Mouse (Mus musculus) heart, postnatal 25 days (tissue): ENCODE measurements around the gene 1700014D04Rik. TPM values are rescaled to one million over a fixed set of nuclear protein-coding genes. Genes with fewer than 3 reads are reported as not detected.

ENCODE experiments used
- DNase-seq: peaks from one replicate; pipeline ENCODE4 v3.0.0; 2022; ENCODE audit warnings: low spot score
- intact Hi-C: fragments of 180-260 bp; cut with DNase I; formaldehyde crosslinking; loops from one replicate; pipeline ENCODE4 v1.15.1; 2025
- total RNA-seq, 2 experiments: library from RNA; stranded (reverse); gene quantifications; 2 replicates each; pipeline ENCODE4 v1.2.3; 2021

The 1700014D04Rik gene
- total RNA-seq, 2 experiments from 2014 or later = not detected

- intact Hi-C loops = loop anchor here (5.0 kb wide), 1 partner anchor 33 kb away; no protein-coding TSS in a partner anchor
- DNase-seq = no peak
Observed at GRCm38 (mm10) chr13:59694008-59694407, 52.5 kb downstream of the 1700014D04Rik start, which contains the start of gene 4921517D22Rik. Gene 4921517D22Rik (minus strand): TSS chr13:59694108.

DNA sequence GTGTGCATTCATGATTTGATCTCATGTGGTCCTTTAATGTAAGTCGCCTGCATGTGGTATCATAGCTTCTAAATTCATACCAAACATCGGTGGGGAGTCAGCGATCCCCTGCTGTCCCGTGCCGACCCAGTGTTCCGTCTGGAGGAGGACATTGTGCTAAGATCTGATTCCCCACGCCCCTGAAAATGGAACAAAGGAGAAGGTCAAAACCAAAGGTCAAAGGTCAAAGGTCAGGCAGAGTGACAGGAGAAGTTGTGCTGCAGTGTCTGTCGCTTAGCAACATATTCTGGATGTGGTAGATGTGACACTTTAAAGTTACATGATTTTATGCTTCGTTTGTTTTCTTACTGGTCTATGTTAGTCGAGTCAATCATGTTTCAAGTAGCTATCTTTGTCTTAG, 55.1 kb downstream of the 1700014D04Rik start:
- no peak for DNase-seq
- intact Hi-C loops = loop anchor here (5.0 kb wide), 1 partner anchor 36 kb away; no protein-coding TSS in a partner anchor

Other genes starting within 250 kb of the 1700014D04Rik start
- gene Agtpbp1, start 161.5 kb downstream of the 1700014D04Rik start, total RNA-seq = 100 to 1,000 TPM; 143 to 166 TPM
- gene Naa35, start 161.5 kb downstream of the 1700014D04Rik start, total RNA-seq = 10 to 100 TPM; 78.6 to 96.1 TPM
- gene Golm1, start 70.9 kb downstream of the 1700014D04Rik start, total RNA-seq = 10 to 100 TPM; 16.2 to 18.3 TPM
- gene 4921517D22Rik, start 52.6 kb downstream of the 1700014D04Rik start, total RNA-seq = not detected
- not detected for gene Spata31d1a, start 36.4 kb downstream of the 1700014D04Rik start, total RNA-seq
- gene Spata31d1b, start 34.5 kb downstream of the 1700014D04Rik start, total RNA-seq = not detected
- not detected for gene Spata31d1d, start 15.0 kb downstream of the 1700014D04Rik start, total RNA-seq
- gene Isca1, start 23.1 kb upstream of the 1700014D04Rik start, total RNA-seq = 100 to 1,000 TPM; 221 to 222 TPM
- not detected for gene Gm49354, start 35.5 kb upstream of the 1700014D04Rik start, total RNA-seq
- 10 to 100 TPM; 41.4 to 41.9 TPM for gene Tut7, start 76.4 kb upstream of the 1700014D04Rik start, total RNA-seq